Mouse (Mus musculus) c-Kit-positive CD71-positive TER-119-negative erythroid progenitor cells, embryonic 14.5 days (primary cell): ENCODE data around the gene Neurod2.
A peak's percentile ranks its signal among the peaks of the same experiment; 100 is the strongest.

Source experiments
- DNase-seq: peaks from one replicate; pipeline ENCODE4 v3.0.0-alpha.2; 2013; ENCODE audit warnings: low read depth

Neurod2 gene

DNA sequence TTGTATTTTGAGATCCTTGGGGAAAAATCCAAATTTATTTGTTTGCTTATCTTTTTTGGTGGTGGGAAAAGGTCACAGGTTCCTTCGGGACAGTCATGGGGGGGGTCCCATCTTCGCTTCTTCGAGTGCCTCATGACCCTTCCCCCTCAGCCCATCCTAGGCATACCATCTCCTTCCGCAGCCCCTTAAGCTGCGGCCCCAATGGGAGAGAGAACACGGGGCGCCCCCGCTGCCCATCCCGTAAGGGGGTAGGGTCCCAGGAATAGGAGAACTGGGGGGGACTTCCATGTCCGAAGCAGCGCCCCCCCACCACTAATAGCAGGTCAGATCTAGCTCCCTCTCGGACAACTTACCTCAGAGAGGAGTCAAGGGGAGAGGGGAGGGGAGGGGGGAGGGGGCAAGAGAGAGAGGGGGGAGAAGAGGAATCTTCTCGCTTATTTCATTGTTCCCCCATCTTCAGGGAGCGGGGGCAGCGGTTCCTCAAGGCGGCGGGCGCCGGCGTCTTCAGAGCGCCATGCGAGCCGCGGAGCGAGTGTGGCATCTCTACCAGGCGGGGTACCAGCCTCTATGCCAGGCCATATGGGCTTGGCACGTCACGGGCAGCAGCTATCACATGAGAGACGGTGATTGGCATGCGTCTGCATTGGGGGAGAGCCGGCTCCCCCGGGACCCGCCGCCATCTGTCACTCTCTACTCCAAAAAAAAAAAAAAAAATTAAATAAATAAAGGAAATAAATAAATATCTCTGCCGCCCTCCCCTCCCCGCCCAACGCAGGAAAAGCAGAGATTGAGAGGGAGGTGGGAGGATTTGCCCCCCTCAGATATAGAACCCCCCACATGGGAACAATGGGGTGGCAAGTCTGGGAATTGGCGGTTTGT lies at the start of gene Neurod2:
TSS of gene Neurod2 (minus strand) at position 568 of the 879 bp plus-strand sequence.
- no peak for DNase-seq

DNA sequence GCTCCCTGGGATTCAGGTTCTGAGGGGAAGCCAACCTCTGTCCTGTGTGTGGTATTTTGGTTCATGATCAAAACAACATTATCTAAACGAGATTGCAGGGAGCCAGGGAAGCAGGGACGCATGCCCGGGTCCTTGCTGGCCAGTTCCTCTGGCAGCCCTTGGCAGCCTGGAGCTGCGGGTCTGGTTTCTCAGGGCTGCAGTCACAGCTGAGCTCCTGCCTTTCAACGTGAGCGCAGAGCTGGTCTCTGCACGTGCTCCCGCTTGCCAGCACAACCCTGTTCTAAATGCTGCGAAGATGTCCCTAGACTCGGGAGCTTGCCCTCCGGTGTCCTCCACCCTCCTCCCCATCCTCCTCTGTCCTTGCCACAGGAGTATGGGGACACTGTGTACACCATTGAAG lies 48.3 kb upstream of the Neurod2 start:
- DNase-seq = no peak

DNA sequence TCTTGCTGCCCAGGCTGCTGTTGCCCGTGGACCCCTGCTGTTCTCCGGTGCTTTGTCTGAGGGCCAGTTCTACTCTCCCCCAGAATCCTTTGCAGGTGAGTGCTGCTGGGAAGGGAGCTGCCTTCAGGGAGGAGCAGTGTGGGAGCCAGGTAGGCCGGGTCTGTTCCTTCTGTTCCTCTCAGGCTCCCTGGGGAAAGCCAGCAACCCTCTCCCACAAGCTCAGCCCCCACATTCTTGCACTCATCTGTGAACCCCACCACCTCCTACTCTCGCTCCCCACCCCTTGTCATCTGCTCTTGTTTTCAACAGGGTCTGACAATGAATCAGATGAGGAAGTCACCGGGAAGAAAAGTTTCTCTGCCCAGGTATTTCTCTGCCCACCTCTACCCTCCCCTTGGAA lies 47.3 kb upstream of the Neurod2 start:
- no peak for DNase-seq

DNA sequence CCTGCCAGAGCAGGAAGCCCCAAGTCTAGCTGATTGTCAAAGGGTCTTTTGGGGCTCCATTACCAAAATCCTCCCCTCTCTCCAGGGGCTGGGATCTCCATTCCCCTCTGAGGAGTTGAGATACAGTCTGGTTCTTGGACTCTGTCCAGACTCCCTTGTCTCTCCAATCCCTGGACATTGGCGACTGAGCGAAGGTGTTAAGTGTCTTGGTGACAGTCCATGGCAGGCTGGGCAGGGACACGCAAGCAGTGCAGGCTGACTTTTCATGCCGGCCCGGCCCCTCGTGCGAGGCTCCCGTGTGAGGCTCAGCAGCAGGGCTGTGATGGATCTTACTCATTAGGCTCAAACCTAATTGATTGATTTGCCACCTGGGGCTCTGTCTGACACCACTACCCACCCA lies 44.8 kb upstream of the Neurod2 start:
- no peak for DNase-seq

DNA sequence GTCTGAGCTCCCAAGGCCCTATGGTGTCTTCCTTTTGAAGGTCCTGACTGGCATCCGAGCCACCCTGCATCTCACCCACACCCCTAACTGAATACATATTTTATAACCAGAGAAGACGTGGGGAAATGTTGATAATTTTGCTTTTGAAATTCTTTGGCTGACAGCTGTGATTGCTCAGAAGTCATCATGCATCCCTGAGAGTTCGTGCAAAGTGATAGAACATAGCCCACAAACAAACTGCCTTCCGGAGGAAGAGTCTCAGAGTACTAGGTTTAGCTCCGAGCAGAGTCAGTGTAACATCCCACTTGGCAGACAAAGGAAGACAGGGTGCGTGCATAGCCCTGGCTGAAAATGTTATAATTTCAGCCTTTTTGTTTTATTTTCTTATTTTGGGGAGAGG lies 43.8 kb upstream of the Neurod2 start:
- no peak for DNase-seq

DNA sequence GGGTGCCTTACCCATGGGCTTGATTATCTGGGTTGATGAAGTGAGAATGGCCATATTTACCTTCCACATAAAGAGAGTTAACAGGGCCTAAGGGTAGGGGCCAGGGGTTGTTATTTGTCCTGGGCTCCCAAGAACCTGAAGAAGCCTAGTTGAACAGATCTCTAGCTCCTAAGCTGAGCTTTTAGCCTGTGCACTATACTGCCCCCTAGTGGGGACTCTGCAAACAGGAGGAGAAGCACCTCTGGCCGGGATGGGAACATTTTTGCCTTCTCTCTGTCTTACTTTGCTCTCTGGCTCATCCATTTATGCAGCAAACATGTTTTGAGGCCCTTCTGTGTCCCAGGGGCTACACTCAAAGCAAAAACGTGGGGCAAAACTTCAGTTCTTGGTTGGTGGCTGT lies 43.0 kb upstream of the Neurod2 start:
- DNase-seq = peak; percentile 57

DNA sequence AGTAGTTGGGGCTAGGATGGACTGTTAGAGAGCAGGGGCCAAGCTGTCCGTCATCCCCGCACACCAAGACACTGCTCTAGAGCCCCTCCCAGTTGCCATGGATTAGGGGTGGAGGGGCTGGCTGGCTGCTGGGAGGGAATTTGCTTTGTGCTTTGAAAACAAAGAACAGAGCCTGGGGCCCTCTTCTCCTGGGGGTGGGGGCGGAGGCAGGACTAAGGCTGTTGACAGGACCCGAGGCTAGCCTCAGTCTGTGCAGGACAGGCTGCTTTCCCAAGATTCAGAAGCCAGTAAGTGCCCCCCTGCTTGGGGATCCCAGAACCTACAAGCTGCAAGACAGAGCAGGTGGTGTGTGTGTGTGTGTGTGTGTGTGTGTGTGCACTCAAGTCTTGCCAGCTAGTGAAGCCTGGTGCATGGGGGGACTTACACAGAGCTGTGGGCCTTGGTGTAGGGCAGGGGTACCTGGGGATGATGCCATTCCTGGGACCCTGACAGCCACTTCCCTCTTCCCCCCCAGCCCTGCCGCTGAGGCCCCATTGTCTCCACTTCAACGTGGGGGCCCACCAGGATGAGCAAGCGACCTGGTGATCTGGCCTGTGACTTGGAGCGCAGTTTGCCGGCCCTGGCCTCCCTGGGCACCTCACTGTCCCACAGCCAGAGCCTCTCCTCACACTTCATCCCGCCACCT lies 42.2 kb upstream of the Neurod2 start:
- no peak for DNase-seq

DNA sequence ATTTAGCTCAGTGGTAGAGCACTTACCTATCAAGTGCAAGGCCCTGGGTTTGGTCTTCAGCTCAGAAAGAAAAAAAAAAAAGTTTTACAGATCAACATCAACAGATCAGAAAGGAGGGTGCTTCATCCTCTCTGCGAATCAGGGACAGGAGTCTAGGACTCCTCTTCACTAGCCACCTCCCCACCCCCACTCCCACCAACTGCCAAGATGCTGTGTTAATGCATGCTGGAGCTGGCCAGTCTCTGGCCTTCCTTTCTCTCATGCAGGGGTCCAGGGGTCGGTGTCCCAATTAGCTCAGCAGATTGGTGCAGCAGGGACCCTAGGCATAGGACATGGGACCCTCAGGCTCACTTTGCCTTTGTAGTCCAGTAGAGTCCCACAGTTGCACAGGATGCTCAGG lies 41.1 kb upstream of the Neurod2 start:
- no peak for DNase-seq

DNA sequence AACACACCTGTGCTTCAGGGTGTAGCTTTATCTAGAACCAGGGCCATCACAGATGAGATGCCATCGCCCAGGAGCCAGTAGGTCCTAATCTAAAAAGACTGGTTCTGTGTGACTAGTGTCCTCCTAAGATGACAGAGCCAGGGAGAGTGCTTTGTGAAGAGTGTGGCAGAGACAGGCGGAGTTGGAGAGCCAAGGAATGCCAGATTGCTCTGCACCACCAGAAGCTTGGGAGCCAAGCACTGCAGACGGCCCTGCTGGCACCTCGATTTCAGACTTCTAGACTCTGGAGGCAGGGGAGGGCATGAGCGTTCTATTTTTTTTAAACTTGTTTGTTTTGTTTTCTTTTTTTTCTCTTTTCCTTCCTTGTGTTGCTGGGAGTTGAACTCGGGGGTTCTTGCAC lies 39.9 kb upstream of the Neurod2 start:
- no peak for DNase-seq

DNA sequence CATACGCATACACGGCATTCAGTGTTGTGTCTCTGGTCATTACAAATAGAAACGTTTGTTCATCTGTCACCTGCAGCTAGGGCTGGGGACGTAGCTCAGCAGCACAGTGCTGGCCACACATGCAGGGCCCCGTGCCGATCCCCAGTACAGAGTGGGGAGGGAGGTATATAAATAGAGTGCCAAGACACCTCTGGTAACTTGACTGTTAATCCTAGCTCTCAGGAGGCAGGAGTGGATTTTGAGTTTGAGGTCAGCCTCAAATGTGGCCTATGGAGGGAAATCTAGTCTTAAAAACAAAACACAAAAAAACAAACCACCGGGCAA lies 38.4 kb upstream of the Neurod2 start:
- no peak for DNase-seq

DNA sequence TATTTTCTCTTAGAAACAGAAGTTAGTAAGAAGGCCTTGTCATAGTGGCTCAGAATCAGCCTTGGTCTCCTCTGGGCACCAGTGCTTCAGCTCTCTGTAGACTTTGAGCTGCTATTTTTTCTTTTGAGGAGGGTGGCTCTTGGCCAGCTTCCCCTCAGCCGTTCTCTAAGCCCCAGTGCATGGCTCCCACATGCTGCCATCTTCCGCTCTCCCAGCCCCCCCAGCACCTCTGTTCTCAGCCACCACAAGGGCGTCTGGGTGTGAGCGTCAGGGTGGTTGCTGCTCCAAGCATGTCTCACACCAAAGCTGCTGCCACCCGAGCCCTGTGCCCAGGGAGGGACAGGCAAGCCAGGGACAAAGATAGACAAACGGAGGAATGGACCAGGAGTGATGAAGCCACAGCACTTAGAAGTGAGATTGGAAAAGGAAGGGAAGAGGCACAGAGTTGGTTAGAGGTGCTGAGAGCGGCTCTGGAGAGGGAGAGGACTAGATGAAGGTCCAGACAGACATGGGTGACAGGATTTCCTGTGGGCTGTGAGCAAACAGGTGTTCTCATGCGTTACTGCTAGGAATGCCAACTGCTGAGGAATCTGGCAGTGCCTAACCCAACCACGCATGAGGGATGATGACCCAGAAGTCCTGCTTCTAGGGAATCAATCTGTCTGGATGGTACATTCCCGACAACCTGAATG lies 37.9 kb upstream of the Neurod2 start:
- no peak for DNase-seq

DNA sequence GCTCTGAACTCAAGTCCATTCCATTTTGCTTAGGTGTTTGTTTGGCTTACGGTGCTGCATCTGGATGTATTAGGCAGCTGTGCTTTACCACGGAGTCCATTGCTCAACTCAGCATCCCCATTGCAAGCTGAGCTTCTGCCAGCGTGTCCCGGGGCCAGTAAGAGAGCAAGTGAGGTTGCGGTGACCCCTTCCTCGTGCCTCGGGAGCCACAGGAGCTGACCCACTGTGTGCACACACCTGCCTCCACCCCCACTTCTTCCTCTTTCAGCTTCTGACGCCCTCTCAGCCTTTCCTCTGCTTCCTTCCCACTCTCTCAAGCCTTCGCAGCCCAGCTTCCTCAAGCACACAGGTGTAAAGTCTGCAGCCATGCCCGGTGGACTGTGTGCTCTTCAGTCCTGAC lies 36.8 kb upstream of the Neurod2 start:
- no peak for DNase-seq

DNA sequence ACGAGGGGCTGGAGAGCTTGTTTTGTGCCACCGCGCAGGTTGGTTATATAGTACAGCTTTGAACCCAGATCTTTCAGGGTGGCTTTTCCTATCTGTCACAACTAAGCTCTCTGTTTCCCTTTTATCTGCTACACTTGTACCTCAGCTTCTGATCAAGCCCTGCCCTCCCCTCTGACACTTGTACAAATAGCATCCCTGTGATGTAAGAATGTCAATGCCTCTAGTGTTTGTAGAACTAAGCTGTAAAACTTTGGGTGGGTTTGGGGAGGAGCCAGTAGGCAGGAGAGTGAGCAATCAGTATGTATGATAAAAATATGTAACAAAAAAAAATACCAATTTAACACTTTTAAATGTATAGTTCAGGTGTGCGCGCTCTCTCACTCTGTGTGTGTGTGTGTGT lies 35.0 kb upstream of the Neurod2 start:
- no peak for DNase-seq

DNA sequence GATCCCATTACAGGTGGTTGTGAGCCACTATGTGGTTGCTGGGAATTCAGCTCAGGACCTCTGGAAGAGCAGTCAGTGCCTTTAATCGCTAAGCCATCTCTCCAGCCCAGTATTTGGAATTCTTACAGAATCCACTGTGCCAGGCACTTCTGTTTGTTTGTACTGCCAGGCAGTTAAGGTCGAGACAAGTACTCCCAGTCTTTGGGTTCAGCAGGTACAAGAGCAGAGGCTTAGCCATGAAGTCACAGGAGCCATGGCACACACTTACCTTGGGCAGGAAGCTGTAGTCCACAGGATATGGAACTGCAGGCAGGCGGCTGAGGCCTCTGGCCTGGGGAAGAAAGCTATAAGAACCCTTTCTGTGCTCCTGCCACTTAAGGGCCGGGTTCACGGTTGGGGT lies 34.4 kb upstream of the Neurod2 start:
- no peak for DNase-seq

DNA sequence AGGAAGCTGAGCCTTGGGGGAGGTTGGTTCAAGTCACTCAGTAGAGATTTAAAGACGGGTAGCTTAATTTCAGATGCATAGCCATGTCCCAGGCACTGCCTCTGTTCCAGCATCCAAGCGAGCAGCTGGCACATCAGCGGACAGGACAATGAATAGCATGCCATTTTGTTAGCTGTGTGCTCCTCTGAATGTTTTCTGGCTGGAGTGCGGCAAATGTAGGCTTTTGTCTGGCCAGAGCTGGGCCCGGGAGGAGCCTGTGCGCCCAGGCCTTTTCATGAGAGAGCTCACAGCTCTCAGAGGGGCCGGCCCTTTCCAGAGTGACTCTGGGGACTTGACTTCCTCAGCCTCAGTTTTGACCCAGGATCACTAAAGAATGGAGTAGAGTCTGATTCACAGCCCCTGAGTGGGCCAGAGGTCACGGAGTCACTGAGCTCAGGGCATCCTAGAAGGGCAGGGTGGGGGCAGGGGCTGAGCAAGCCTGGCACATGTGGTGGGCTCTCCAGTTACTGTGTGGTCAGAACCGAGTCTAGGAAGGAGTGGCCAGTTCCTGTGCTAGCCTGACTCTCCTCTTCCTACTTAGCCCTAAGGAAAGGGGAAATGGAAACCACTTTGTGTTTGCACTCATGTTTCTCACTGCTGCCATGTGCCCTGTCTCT lies 31.5 kb upstream of the Neurod2 start:
- DNase-seq = no peak

DNA sequence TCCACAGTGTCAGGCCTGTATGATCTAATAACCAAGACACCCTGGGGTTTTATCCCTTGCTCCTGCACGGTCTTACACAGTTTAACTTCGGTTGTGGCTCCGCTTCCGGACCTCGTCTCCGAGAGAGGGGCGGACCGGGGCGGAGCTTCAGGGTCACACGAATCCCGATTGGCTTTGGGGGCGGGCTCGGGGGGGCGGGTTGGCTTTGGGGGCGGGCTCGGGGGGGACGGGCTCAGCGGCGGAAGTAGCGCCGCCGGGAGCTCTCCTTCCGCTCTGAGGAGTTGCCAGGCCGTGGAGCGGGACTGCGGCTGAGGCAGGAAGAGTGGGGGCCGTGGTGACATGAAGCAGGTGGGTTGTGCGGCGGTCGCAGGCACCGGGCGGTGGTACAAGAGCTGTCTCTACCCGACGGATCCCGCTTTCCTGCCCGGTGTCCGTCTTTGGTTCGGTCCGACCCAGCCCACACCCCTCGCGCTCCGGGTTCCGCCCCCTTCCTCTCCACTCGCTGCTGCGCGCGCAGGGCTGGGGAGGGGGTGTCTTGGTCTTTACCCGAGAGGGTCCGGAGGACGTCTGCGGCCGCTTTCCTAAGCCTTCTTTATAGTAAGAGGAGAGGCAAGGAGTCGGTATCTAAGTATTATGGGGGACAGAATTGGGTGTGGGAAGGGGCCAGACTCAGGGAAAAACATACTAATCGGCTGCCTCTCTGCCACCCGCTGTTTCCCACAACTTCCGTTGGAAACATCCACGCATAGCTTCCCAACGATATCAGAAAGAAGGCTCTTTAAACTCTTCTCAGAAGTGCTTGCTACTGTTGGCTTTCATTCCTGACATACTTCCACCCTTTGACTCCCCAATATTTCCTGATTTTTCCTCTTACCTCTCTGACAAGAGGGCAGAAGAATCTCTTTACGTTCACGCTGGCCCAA lies 29.0 kb upstream of the Neurod2 start, which contains the start of gene Stard3:
TSS of gene Stard3 (plus strand) at position 208 of the 923 bp plus-strand sequence.
- DNase-seq = peak; percentile 89

DNA sequence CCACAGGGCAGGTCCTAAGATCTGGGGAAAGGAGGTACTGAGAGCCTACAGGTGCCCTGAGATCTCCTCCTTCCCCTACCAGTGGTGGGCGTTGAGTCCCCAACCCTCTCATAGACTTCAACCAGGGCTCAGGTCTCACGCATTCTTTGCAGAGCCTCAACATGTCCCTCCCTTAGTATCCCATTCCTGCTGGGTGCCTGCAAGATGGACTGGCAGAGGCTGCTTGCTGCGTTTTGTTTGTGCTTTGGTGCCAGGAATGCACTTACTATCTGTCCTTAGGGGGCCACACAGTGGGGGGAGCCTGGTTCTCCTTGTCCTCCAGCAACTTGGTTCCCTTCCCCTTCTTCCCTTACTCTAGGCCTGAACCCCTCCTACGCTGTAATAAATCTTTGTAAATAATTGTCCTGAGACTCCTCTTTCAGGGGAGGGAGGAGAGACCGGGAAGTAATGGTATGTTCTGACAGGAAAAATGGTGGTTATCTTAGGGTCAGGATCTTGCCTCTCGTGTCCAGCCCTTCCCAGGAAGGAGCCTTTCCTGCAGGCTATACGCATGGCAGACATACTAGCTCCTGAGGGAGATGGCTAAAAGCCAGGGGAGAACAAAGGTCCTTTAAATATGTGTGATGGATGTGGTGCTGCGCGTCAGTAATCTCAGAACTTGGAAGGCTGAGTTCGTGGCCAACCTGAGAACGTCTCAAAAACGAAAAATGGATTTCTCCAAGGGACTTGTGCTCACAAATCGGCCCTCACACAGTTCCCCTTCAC lies 28.1 kb upstream of the Neurod2 start:
- no peak for DNase-seq

DNA sequence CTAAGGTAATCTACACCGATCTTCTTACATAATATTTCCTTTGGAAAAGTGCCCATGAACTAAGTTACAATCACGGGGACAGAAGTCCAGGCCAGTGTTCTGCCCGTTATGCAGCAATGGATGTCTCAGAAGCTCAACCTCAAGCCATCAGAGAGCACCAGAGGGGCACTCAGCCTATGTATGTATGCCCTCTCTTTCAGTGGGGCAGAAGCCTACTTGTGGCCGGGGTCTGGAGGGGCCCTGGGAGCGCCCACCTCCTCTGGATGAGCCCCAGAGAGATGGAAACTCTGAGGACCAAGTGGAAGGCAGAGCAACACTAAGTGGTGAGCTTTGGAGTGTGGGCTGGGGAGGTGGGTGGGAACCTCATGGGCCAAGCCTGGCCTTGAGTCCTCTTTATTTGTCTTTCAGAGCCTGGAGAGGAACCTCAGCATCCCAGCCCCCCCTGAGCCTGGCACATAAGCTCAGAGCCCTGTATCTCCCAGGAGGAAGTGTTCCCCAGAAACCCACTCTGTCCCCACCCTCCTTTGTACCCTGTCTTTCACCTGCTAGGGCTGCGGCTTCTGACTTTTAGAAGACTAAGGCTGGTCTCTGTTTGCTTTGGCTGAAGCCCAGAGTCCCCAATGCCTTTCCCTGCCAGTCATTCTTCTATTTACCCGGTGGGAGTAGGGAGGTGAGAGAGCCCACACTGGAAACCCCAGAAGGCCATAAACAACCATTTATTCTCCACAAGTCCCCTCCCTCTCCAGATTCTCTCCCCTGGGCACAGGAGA lies 27.4 kb upstream of the Neurod2 start:
- no peak for DNase-seq

DNA sequence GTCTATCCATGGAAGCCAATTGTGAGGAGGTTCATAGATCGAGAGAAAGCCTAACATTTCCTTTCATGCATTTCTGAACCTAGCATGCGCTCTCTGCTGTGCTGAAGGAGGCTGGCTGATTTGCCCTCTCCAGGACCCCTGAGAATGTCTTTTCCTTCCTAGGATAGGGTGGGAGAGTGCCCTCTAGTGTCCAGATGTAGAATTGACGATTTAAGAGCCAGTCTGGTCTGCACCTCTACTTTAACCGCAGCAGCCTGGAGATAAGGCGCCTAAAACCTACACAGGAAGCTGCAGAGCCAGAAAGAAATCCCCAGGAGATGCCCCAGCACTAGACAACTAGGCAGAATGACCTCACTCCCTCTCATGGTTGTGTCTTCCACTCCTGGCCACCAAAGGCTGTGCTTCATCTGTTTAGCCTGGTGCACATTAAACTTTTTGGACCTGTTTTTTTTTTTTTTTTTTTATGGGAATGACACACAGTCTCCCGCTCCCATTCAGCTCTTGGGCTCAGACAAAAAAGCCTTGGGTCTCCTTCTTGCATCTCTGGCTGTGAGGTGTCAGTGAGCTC lies 26.4 kb upstream of the Neurod2 start:
- DNase-seq = peak; percentile 75

DNA sequence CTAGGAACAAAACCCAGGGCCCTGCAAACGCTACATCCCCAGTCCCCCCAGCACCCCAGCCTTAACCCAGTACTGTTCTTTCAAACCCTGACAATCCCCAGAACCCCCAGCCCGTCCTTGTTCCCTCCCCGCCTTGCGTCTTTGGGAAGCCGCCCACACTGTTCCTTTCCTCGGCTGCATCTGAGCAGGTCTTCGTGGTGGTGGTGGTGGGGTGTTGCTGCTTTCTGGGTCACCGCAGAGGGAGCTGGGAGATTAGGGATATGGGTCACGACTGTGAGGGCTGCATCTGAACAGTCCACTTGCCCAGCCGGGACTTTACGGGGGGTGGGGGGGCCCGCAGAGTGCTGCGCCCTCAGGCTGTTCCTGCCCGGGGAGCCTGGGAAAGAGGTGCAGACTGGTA lies 25.0 kb upstream of the Neurod2 start:
- no peak for DNase-seq
